Mouse (Mus musculus) cerebellum, postnatal 25 days (tissue): ENCODE results near the gene Samt3.

Source experiments
- DNase-seq, 2 experiments: peaks; one replicate each; pipeline ENCODE4 v3.0.0; 2021; ENCODE audit warnings: mixed read lengths in 2 of 2

Samt3 gene

GRCm38 (mm10) chrX:86043899-86044298, at the start of gene Samt3:
Gene Samt3 (plus strand): TSS chrX:86044199.
- DNase-seq = no peak

GRCm38 (mm10) chrX:86016591-86016990, 27.4 kb upstream of the Samt3 start:
- DNase-seq = no peak

- DNase-seq = no peak
These were observed 44.7 kb downstream of the Samt3 start for GRCm38 (mm10) chrX:86088672-86089071.
